Mouse (Mus musculus) heart, embryonic 11.5 days (tissue): ENCODE data around the gene Syn1. TPM values are rescaled to one million over a fixed set of nuclear protein-coding genes. Genes with fewer than 3 reads are reported as not detected.

Experiments used
- ATAC-seq: fragments of 200-750 bp; cut with Nextera tagmentation; replicated peaks from 2 replicates; pipeline ENCODE4 v1.8.0; 2017; ENCODE audit warnings: moderate library complexity; ENCODE audit not compliant: insufficient number of reproducible peaks, low FRiP score, low TSS enrichment
- H3K27ac ChIP-seq: fragments of 300-500 bp; sonication (generic); 2 replicates; pipeline ENCODE4 v1.5.1; 2014; ENCODE audit warnings: mild to moderate bottlenecking, low read depth, low read length
- H3K27me3 ChIP-seq: fragments of 300-500 bp; sonication (generic); 2 replicates; pipeline ENCODE4 v1.6.1; 2014; ENCODE audit warnings: mild to moderate bottlenecking, low read length, mixed read lengths; ENCODE audit not compliant: control insufficient read depth, insufficient read depth
- H3K36me3 ChIP-seq: fragments of 300-500 bp; sonication (generic); 2 replicates; pipeline ENCODE4 v1.6.1; 2014; ENCODE audit warnings: mild to moderate bottlenecking, low read length, moderate library complexity, mixed read lengths; ENCODE audit not compliant: control insufficient read depth, insufficient read depth
- H3K4me1 ChIP-seq: fragments of 300-500 bp; sonication (generic); 2 replicates; pipeline ENCODE4 v1.6.1; 2014; ENCODE audit warnings: low read length; ENCODE audit not compliant: control insufficient read depth, insufficient read depth
- H3K4me2 ChIP-seq: fragments of 300-500 bp; sonication (generic); 2 replicates; pipeline ENCODE4 v1.6.1; 2014; ENCODE audit warnings: mild to moderate bottlenecking, moderate library complexity
- H3K4me3 ChIP-seq: fragments of 300-500 bp; sonication (generic); 2 replicates; pipeline ENCODE4 v1.5.1; 2014; ENCODE audit warnings: low read depth, low read length
- H3K9ac ChIP-seq: fragments of 300-500 bp; sonication (generic); 2 replicates; pipeline ENCODE4 v1.6.1; 2014; ENCODE audit warnings: mild to moderate bottlenecking, low read depth, low read length, moderate library complexity
- H3K9me3 ChIP-seq: fragments of 300-500 bp; sonication (generic); replicated peaks from 2 replicates; pipeline ENCODE4 v1.6.1; 2016; ENCODE audit warnings: low read length; ENCODE audit not compliant: control insufficient read depth
- WGBS: fragments of 180-500 bp; shearing (Covaris S2); extraction: QIAGEN DNeasy Blood & Tissue Kit; methylation state at CpG from one replicate; pipeline ENCODE4 v1.1.7; 2014; ENCODE audit not compliant: insufficient replicate concordance; 5-methylcytosine and 5-hydroxymethylcytosine counted together
- polyA plus RNA-seq: library from polyadenylated mRNA; unstranded; fragments of >200 nt; fragmentation: Nextera tagmentation; extraction: Ambion mirVana; gene quantifications from 2 replicates; pipeline ENCODE4 v1.2.1, GENCODE M21; 2014

The Syn1 gene
- polyA plus RNA-seq, 1 experiment from 2014 or later, result 0.56 TPM

DNA sequence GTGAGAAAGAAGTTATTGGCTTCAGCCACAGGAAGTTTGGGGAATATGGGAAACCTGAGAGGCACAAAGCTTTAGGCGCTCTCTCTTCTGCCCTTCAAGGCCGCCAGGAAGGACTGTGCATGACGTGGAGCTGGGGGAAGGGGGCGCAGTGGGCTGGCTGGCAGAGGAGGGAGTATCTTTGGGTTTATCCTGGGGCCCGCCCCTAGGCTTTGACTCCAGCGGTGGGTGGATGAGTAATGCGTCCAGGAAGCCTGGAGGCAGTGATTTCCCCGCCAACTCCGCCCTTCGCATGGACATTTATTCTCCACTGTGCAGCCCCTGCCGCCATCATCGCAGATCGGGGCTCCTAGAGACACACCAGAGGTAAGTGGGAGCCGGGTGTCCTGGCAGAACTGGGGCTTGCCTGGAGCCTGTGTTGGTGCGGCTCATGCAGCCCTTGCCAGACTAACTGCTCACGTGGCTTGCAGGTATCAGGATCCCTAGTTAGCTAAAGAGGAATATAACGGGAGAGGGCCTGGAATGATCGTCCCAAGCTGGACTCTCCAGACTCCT is 50.8 kb downstream of the Syn1 start, which contains the start of gene Timp1:
Gene Timp1, plus strand, starts transcription at position 205 of the 552 bp plus-strand sequence.
- H3K27ac ChIP-seq, result no peak within 1 kb of the TSS

DNA sequence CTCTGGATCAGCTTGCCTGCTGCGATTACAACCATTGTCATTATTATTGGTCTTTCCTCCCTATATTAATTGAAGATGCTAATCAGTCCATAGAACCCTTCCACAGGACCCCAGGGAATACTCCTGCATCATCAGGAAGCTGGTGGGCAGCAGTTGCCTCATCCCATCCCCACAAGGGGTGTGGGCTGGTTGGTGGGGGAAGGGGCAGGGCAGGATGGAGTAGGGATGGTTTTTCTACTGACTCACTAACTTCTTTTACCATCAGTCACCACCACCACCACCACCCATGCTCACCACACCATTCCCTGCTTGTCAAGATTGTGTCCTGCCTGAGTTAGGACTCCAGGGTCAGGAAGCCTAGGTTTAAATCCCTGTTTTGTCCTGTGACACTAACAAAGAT is 51.6 kb downstream of the Syn1 start:
- H3K4me1 ChIP-seq, result no peaks in the 10 kb centered on the region
- 73% methylated on average over 1 of the region's 1 CpGs for WGBS

More for the DNA sequence above, 50.8 kb downstream of the Syn1 start, which contains the start of gene Timp1:
- Histone ChIP-seq H3K4me3 (peak within 1 kb of the TSS; percentile 42), H3K27me3 (no peaks in the 10 kb centered on the region), H3K9me3 (no peaks in the 10 kb centered on the region), H3K36me3 (no peaks in the 10 kb centered on the region), H3K9ac (peak within 1 kb of the TSS; percentile 63; the same call in 1 of the 2 replicates), H3K4me1 (no peaks in the 10 kb centered on the region), H3K4me2 (peak within 1 kb of the TSS; percentile 62)
- 18% methylated on average over 16 of the region's 18 CpGs for WGBS
- peak; percentile 71 for ATAC-seq

DNA sequence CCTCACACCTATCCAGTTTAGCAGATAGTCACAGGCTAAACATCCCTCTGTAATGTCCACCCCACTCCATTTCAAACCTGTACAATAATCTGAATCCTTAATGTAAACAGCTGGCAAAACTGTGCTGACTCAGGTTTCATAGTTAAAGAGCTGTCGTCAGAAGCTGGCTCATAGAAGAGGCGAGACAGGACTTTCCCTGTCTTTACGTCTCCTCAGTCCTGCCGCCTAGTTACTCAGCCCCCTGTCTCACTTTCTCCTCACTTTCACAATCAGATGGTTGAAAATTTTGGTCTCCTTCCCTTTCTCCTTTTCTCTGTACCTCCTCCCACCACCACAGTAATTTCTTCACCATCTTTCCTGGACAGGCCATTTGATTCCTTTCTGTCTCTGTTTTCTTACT is 52.7 kb downstream of the Syn1 start:
- Histone ChIP-seq H3K4me1 (no peaks in the 10 kb centered on the region; the same call in 1 of the 2 replicates), H3K9ac (no peak overlapping the region), H3K36me3 (no peaks in the 10 kb centered on the region), H3K27ac (no peak overlapping the region), H3K9me3 (no peaks in the 10 kb centered on the region), H3K4me2 (no peak overlapping the region), H3K27me3 (no peaks in the 10 kb centered on the region), H3K4me3 (no peak overlapping the region)
- 61% methylated on average over 4 of the region's 4 CpGs for WGBS
- no peak for ATAC-seq

More for the DNA sequence above, 51.6 kb downstream of the Syn1 start:
- ATAC-seq, result no peak
- H3K4me3 ChIP-seq, result no peak overlapping the region
- H3K27ac ChIP-seq, result no peak overlapping the region
- H3K4me2 ChIP-seq, result no peak overlapping the region
- no peak overlapping the region for H3K9ac ChIP-seq
- no peaks in the 10 kb centered on the region for H3K27me3 ChIP-seq
- H3K36me3 ChIP-seq, result no peaks in the 10 kb centered on the region
- H3K9me3 ChIP-seq, result no peaks in the 10 kb centered on the region

DNA sequence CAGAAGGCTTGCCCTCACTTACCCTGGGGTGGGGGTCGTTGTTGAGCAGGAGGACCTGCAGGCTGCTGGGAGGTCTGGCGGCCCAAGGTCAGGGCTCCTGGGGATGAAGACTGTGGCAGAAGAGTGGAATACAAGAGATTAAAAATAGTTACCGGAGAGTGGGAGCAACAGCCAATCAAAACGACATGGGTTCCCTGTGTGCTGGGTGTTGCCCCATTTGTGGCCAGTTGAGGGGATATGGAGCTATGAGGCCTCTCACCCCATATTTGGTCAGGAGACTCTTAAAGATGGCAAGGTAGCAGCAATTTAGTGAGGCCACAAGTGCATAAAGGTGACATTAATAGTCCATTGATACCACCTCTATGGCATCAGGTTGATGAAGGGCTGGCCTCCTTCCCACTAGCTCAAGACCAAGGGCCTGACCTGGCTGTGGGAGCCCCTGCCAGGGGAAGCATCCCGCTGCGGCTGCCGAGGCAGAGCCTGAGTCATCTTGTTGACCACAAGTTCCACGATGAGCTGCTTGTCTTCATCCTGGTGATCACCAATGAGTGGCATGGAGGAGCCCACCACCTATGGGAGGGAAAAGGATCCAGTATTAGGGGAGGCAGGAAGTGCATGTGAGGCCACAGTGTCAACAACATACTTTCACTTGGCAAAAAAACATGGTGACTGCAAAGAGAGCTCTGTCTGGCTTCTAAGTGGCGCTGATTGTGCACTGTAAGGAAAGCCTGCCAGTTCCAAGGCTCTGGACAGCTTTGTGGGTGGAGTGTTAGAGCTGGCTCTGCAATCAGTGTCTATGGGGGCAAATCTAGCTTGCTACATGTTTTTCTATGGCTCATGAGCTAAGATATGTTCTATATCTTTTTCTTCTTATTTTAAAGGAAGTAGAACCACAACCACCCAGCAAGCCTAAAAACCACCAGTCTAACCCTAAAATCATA is 57.4 kb downstream of the Syn1 start:
- no peaks in the 10 kb centered on the region for H3K27me3 ChIP-seq
- no peak overlapping the region for H3K9ac ChIP-seq
- H3K4me1 ChIP-seq, result peaks cover 7% of the 10 kb centered on the region
- H3K4me3 ChIP-seq, result no peak overlapping the region
- H3K36me3 ChIP-seq, result no peaks in the 10 kb centered on the region
- no peaks in the 10 kb centered on the region for H3K9me3 ChIP-seq
- no peak overlapping the region for H3K4me2 ChIP-seq
- no peak for ATAC-seq
- no peak overlapping the region for H3K27ac ChIP-seq
- WGBS, result 68% methylated on average over 9 of the region's 9 CpGs

DNA sequence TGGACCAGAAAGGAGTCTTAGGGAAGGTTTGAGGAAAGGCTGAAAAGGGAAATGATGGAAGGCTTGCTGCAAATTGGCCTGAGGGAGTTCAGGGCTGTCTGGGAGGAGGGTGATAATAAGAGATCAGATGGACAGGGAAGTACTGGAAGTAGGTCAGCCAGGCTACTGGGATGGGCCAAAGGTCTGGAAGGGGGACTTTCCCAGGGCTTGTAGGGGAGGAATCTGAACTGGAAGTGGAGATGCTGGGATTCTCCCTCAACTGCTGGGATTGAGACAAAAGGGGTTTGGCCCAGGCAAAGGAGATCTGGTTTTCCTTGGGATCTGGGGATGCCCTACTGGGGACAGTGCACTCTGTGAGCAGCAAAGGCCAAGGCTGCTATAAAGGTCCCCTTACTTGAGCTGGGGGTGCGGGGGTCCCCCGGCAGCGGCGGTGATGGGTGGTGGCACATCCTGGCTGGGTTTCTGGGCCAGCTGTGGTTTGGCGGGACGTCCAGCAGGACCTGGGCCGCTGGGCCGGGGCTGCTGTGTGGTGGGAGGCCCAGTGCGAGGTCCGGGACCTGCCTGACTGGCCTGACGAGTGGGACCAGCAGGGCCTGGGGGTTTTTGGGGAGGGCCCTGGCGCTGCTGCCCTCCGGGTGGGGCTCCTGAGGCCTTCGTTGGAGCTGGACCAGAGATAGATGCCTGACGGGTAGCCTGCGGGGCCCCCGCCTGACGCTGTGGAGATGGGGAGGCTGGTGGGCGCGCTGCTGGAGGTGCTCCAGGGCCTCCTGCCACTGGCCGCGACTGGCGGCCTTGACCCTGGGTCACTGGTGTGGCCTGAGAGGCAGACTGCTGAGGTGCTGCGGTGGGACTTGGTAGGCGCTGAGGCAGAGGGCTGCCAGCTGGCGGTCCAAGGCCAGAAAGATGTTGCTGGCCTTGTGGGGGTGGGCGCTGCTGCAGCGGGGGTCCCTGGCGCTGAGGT is 58.4 kb downstream of the Syn1 start:
- Histone ChIP-seq H3K27ac (no peak overlapping the region), H3K27me3 (no peaks in the 10 kb centered on the region), H3K36me3 (no peaks in the 10 kb centered on the region; the same call in 1 of the 2 replicates), H3K9me3 (no peaks in the 10 kb centered on the region), H3K4me2 (peak overlapping the region; percentile 22), H3K4me1 (peaks cover 7% of the 10 kb centered on the region), H3K9ac (0 out of 2 replicates have a peak overlapping the region, but pooled peaks have one; percentile 22), H3K4me3 (no peak overlapping the region)
- peak; percentile 47; the same call in 1 of the 2 replicates for ATAC-seq
- 38% methylated on average over 29 of the region's 29 CpGs for WGBS

DNA sequence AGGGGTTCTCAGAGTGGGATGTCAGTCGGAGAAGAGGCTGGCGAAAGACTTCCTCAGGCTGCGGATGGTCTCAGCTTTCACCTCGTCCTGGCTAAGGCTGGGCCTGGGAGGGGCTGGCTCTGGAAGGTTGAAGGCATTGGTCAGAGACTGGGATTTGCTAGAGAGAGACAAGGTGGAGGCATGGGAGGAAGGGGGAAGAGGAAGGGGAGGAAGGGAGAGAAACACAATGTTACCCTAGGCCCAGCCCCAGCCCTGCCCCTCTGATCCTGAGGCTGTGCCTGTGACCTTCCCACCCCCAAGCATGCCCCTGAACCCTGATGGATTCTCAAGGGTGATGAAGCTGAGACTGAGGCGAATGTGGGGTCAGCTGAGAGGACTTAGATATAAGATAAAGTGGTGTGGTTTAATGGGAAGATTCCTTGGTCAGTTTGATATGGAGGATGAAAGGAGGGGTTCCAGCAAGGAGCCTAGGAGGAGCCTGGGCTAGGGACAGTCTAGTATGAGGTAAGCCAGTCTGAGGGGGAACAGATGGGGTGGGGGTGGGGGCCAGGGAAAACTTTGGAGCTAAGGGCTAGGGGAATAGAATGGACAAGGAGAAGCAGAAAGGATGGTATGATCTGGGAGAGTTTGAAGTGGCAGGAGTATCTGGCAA is 59.2 kb downstream of the Syn1 start:
- Histone ChIP-seq H3K27me3 (no peaks in the 10 kb centered on the region), H3K4me3 (no peak overlapping the region), H3K9ac (no peak overlapping the region), H3K4me1 (peaks cover 7% of the 10 kb centered on the region), H3K9me3 (no peaks in the 10 kb centered on the region), H3K36me3 (no peaks in the 10 kb centered on the region; the same call in 1 of the 2 replicates), H3K27ac (no peak overlapping the region), H3K4me2 (no peak overlapping the region)
- 38% methylated on average over 5 of the region's 5 CpGs for WGBS
- peak; percentile 42; the same call in 1 of the 2 replicates for ATAC-seq

DNA sequence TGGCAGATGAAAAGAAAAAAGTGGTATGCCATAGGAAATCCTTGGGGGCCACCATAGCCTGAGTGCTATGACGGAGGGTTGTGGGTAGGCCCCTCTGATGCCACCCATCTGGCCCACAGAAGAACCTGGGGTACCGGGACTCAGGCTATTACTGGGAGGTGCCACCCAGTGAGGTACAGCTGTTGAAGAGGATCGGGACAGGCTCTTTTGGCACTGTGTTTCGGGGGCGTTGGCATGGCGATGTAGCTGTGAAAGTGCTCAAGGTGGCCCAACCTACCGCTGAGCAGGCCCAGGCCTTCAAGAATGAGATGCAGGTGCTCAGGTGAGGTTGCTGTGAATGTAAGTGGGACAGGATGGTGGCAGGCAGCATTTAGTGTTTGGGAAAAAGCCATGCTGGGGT is 67.0 kb downstream of the Syn1 start:
- no peaks in the 10 kb centered on the region for H3K9me3 ChIP-seq
- no peak overlapping the region for H3K4me3 ChIP-seq
- no peak for ATAC-seq
- no peaks in the 10 kb centered on the region for H3K27me3 ChIP-seq
- peaks cover 5% of the 10 kb centered on the region; the same call in 1 of the 2 replicates for H3K36me3 ChIP-seq
- peaks cover 3% of the 10 kb centered on the region; the same call in 1 of the 2 replicates for H3K4me1 ChIP-seq
- H3K9ac ChIP-seq, result no peak overlapping the region
- WGBS, result 91% methylated on average over 7 of the region's 7 CpGs
- no peak overlapping the region for H3K4me2 ChIP-seq
- H3K27ac ChIP-seq, result no peak overlapping the region
